Mouse (Mus musculus) CH12.LX (cell line): Measurements from ENCODE around the gene Abca4. TPM values are rescaled to one million over a fixed set of nuclear protein-coding genes. Genes with fewer than 3 reads are reported as not detected.

ENCODE experiments used
- DNase-seq: peaks from one replicate; pipeline ENCODE4 v3.0.0-alpha.2; 2013; ENCODE audit errors: extremely low read depth
- H3K27ac ChIP-seq: 2 replicates; pipeline ENCODE4 v1.5.1; 2012; ENCODE audit warnings: low read depth, mild to moderate bottlenecking, control low read depth, moderate library complexity; ENCODE audit not compliant: insufficient read depth
- H3K27me3 ChIP-seq: replicated peaks from 2 replicates; pipeline ENCODE3; 2012; ENCODE audit warnings: inconsistent platforms
- H3K36me3 ChIP-seq, 2 experiments: replicated peaks in 1 of 2; 2 replicates each; pipeline versions ENCODE3 to v1.6.1; 2012; ENCODE audit warnings: inconsistent platforms in 1 of 2, low read length in 1 of 2, mild to moderate bottlenecking in 1 of 2, mixed read lengths in 1 of 2, moderate library complexity in 1 of 2; ENCODE audit not compliant: control insufficient read depth in 1 of 2, insufficient read depth in 1 of 2
- H3K4me1 ChIP-seq, 2 experiments: 2 replicates each; pipeline ENCODE4 v1.6.1; 2012; ENCODE audit warnings: inconsistent platforms in 1 of 2, moderate library complexity in 1 of 2; ENCODE audit not compliant: insufficient read depth in 2 of 2, control insufficient read depth in 1 of 2
- H3K4me2 ChIP-seq: 2 replicates; pipeline ENCODE4 v1.6.1; 2012; ENCODE audit warnings: low read depth, mild to moderate bottlenecking, control low read depth; ENCODE audit not compliant: poor library complexity, insufficient read depth, severe bottlenecking
- H3K4me3 ChIP-seq, 3 experiments: fragments of 150-350 bp in 1 of 3; sonication (generic) in 1 of 3; replicated peaks in 1 of 3; 2 replicates each; pipeline versions ENCODE3 to v1.5.1; 2011 to 2012; ENCODE audit warnings: low read depth in 2 of 3, low read length in 2 of 3, mild to moderate bottlenecking in 2 of 3, moderate library complexity in 2 of 3, control low read depth in 1 of 3, improper control_type of control experiment in 1 of 3, inconsistent platforms in 1 of 3, mixed read lengths in 1 of 3; ENCODE audit not compliant: poor library complexity in 1 of 3
- H3K79me2 ChIP-seq: replicated peaks from 2 replicates; pipeline ENCODE4 v1.6.1; 2012; ENCODE audit warnings: mild to moderate bottlenecking, moderate library complexity; ENCODE audit not compliant: control insufficient read depth, poor library complexity, insufficient read depth, severe bottlenecking; ENCODE audit errors: extremely low read depth
- H3K9ac ChIP-seq: 2 replicates; pipeline ENCODE4 v1.6.1; 2012; ENCODE audit warnings: low read depth, mild to moderate bottlenecking, control low read depth, moderate library complexity; ENCODE audit not compliant: insufficient read depth
- H3K9me3 ChIP-seq: replicated peaks from 2 replicates; pipeline ENCODE3; 2012; ENCODE audit warnings: low read length, inconsistent platforms, mixed read lengths
- CHD1 ChIP-seq: IDR thresholded peaks from 2 replicates; pipeline ENCODE4 v1.6.1; 2012; ENCODE audit warnings: low read depth, low read length, improper control_type of control experiment, inconsistent platforms
- E2F4 ChIP-seq: IDR thresholded peaks from 2 replicates; pipeline ENCODE4 v1.6.1; 2011; ENCODE audit warnings: low read depth, low read length, improper control_type of control experiment; ENCODE audit not compliant: insufficient replicate concordance
- ELF1 ChIP-seq: IDR thresholded peaks from 2 replicates; pipeline ENCODE4 v1.6.1; 2014; ENCODE audit warnings: low read depth, mild to moderate bottlenecking, inconsistent platforms, low read length, improper control_type of control experiment
- EP300 ChIP-seq: IDR thresholded peaks from 2 replicates; pipeline ENCODE4 v1.6.1; 2011; ENCODE audit warnings: low read length, improper control_type of control experiment
- HCFC1 ChIP-seq: IDR thresholded peaks from 2 replicates; pipeline ENCODE4 v1.6.1; 2012; ENCODE audit warnings: low read depth, mild to moderate bottlenecking, inconsistent platforms, low read length, improper control_type of control experiment
- IRF4 ChIP-seq: IDR thresholded peaks from 2 replicates; pipeline ENCODE4 v1.6.1; 2014; ENCODE audit warnings: low read depth, mild to moderate bottlenecking, inconsistent platforms, low read length, improper control_type of control experiment
- JUND ChIP-seq: conservative IDR thresholded peaks from 2 replicates; pipeline ENCODE4 v1.6.1; 2011; ENCODE audit warnings: low read depth, low read length, improper control_type of control experiment
- KAT2A ChIP-seq: IDR thresholded peaks from 2 replicates; pipeline ENCODE4 v1.6.1; 2012; ENCODE audit warnings: low read length, improper control_type of control experiment, inconsistent platforms; ENCODE audit not compliant: insufficient replicate concordance
- MAFK ChIP-seq: IDR thresholded peaks from 2 replicates; pipeline ENCODE4 v1.6.1; 2011; ENCODE audit warnings: low read length, improper control_type of control experiment; ENCODE audit not compliant: insufficient replicate concordance
- MAX ChIP-seq: IDR thresholded peaks from 2 replicates; pipeline ENCODE4 v1.6.1; 2011; ENCODE audit warnings: low read length, improper control_type of control experiment
- MAZ ChIP-seq: IDR thresholded peaks from 2 replicates; pipeline ENCODE4 v1.6.1; 2012; ENCODE audit warnings: low read depth, mild to moderate bottlenecking, inconsistent platforms, low read length, improper control_type of control experiment, moderate library complexity
- MEF2A ChIP-seq: IDR thresholded peaks from 2 replicates; pipeline ENCODE4 v1.6.1; 2014; ENCODE audit warnings: low read depth, mild to moderate bottlenecking, inconsistent platforms, low read length, improper control_type of control experiment, borderline replicate concordance
- NELFE ChIP-seq: IDR thresholded peaks from 2 replicates; pipeline ENCODE4 v1.6.1; 2011; ENCODE audit warnings: low read depth, low read length, improper control_type of control experiment
- POLR2A ChIP-seq: IDR thresholded peaks from 2 replicates; pipeline ENCODE4 v1.6.1; 2011; ENCODE audit warnings: low read depth, mild to moderate bottlenecking, improper control_type of control experiment, low read length
- SMC3 ChIP-seq: IDR thresholded peaks from 2 replicates; pipeline ENCODE4 v1.6.1; 2011; ENCODE audit warnings: low read depth, low read length, improper control_type of control experiment
- TBP ChIP-seq: conservative IDR thresholded peaks from 2 replicates; pipeline ENCODE4 v1.6.1; 2011; ENCODE audit warnings: low read depth, low read length, improper control_type of control experiment
- USF1 ChIP-seq: IDR thresholded peaks from 2 replicates; pipeline ENCODE4 v1.6.1; 2014; ENCODE audit warnings: low read depth, mild to moderate bottlenecking, inconsistent platforms, low read length, improper control_type of control experiment
- USF2 ChIP-seq: conservative IDR thresholded peaks from 2 replicates; pipeline ENCODE4 v1.6.1; 2011; ENCODE audit warnings: low read depth, low read length, improper control_type of control experiment
- ZC3H11A ChIP-seq: IDR thresholded peaks from 2 replicates; pipeline ENCODE4 v1.6.1; 2012; ENCODE audit warnings: low read depth, mild to moderate bottlenecking, inconsistent platforms, low read length, improper control_type of control experiment
- dilution Hi-C: fragments of 300-500 bp; cut with MboI; formaldehyde crosslinking; loops from 2 replicates; pipeline ENCODE4 v1.14.3; 2020; ENCODE audit warnings: low sequenced_read_pairs; ENCODE audit not compliant: extremely low pct_unique_long_range_greater_than_20kb, extremely low pct_ligation_motif_present
- in situ Hi-C: fragments of 300-500 bp; cut with MboI; formaldehyde crosslinking; loops from 3 replicates; pipeline ENCODE4 v1.14.3; 2019; ENCODE audit warnings: low sequenced_read_pairs, low pct_ligation_motif_present, low pct_unique_long_range_greater_than_20kb, mixed read lengths
- polyA plus RNA-seq: library from polyadenylated mRNA; unstranded; fragments of >175 nt; gene quantifications from 2 replicates; pipeline ENCODE4 v1.2.1, GENCODE M21; 2012; ENCODE audit warnings: low read depth; ENCODE audit not compliant: insufficient read length
- total RNA-seq, 2 experiments: library from RNA; depleted of rRNA; stranded (reverse); fragments of 300-350 nt in 1 of 2; fragments of >200 nt in 1 of 2; gene quantifications; 2 replicates each; pipeline ENCODE4 v1.2.3; 2012 to 2014

The Abca4 gene
- total and polyA plus RNA-seq, 3 experiments: 0.34 to 0.57 (median 0.46) TPM

GRCm38 (mm10) chr3:122142256-122142922 is 98.1 kb downstream of the Abca4 start:
- in situ Hi-C loops: loop anchor here (5.0 to 25.0 kb wide), 3 partner anchors 188 to 605 kb away; partner anchors contain the start of genes Arhgap29 and Slc44a3
- H3K4me2 ChIP-seq: no peak overlapping the region
- H3K36me3 ChIP-seq: no peaks in the 10 kb centered on the region

GRCm38 (mm10) chr3:122143432-122143831 is 99.2 kb downstream of the Abca4 start:
- no peak for DNase-seq
- TF ChIP-seq E2F4: no peak
- TF ChIP-seq EP300: no peak
- no peak for TF ChIP-seq IRF4
- no peak for TF ChIP-seq MAFK
- no peak for TF ChIP-seq MAX
- no peak for TF ChIP-seq NELFE
- TF ChIP-seq ZC3H11A: no peak
- no peak for TF ChIP-seq USF2
- TF ChIP-seq ELF1: no peak
- TF ChIP-seq, all 38 proteins: peak for 0
- no peaks in the 10 kb centered on the region for H3K27me3 ChIP-seq
- dilution Hi-C loops: no loop called here
- no peak overlapping the region for H3K4me2 ChIP-seq
- no peak overlapping the region for H3K4me3 ChIP-seq
- in situ Hi-C loops: loop anchor here (5.0 to 25.0 kb wide), 3 partner anchors 189 to 606 kb away; partner anchors contain the start of genes Arhgap29 and Slc44a3
- H3K9ac ChIP-seq: no peak overlapping the region
- no peak overlapping the region for H3K27ac ChIP-seq
- no peaks in the 10 kb centered on the region for H3K79me2 ChIP-seq
- H3K9me3 ChIP-seq: no peaks in the 10 kb centered on the region
- no peaks in the 10 kb centered on the region for H3K36me3 ChIP-seq
- no peaks in the 10 kb centered on the region for H3K4me1 ChIP-seq

More at GRCm38 (mm10) chr3:122142256-122142922, 98.1 kb downstream of the Abca4 start:
- TF ChIP-seq KAT2A (no peak), SMC3 (no peak), TBP (no peak), MAZ (no peak), CHD1 (no peak), JUND (no peak), HCFC1 (no peak), MAX (no peak), USF1 (no peak), MEF2A (no peak), POLR2A (no peak)
- H3K4me1 ChIP-seq: no peaks in the 10 kb centered on the region
- no peak overlapping the region for H3K9ac ChIP-seq
- no peaks in the 10 kb centered on the region for H3K27me3 ChIP-seq
- no peak overlapping the region for H3K27ac ChIP-seq
- H3K4me3 ChIP-seq: no peak overlapping the region
- dilution Hi-C loops: no loop called here
- H3K79me2 ChIP-seq: no peaks in the 10 kb centered on the region
- no peak for DNase-seq
- no peaks in the 10 kb centered on the region for H3K9me3 ChIP-seq
